Comparison of ENCODE assay signal across 8 mouse cellular contexts in genomic region chr9:116535709-116536108, GRCm38 (mm10).
DNase-seq lines count a peak whose midpoint lies in the region; TF ChIP-seq lines count a peak whose summit lies in the region.

No protein-coding gene starts in this region.

- H3K4me1 ChIP-seq in bone marrow, adult 2 months (ENCODE audit: control insufficient read depth, insufficient read depth, low read length) = no peaks in the 10 kb centered on the region

- 48% methylated on average over 3 of the region's 3 CpGs for WGBS in bone marrow, adult 2 months

- no peak overlapping the region for H3K4me3 ChIP-seq in bone marrow, adult 2 months (replicated peaks; ENCODE audit: control insufficient read depth, low read depth, low read length)

- no peak overlapping the region for H3K27ac ChIP-seq in bone marrow, adult 2 months (ENCODE audit: control insufficient read depth, insufficient read depth, low read depth, low read length, poor library complexity)

- peak; percentile 33; the same call in 1 of the 2 replicates for TF ChIP-seq CTCF in bone marrow, adult 2 months (IDR thresholded peaks at IDR 0.05; ENCODE audit: control insufficient read depth, insufficient read depth, low read length)

- DNase-seq in adrenal gland, postnatal 25 days = peak; percentile 3
- no peak for DNase-seq in adrenal gland, adult 2 months
- peak; percentile 32 for DNase-seq in left cerebral cortex, postnatal 4 days
- DNase-seq in left cerebral cortex, postnatal 14 days (ENCODE audit: low spot score in 2 of 2) = no peak
- peak; percentile 38 for DNase-seq in mesoderm, embryonic 11.5 days (ENCODE audit: low read depth, low spot score)
- no peak for DNase-seq in layer of hippocampus, postnatal 36 days
- DNase-seq in right cerebral cortex, postnatal 36 days (ENCODE audit: low spot score in 2 of 2) = no peak

- no peak for TF ChIP-seq POLR2A in bone marrow, adult 2 months (IDR thresholded peaks at IDR 0.05; ENCODE audit: borderline replicate concordance, control insufficient read depth, low read depth, low read length)

- intact Hi-C loops in left cerebral cortex, postnatal 4 days (cut with DNase I) = no loop called here
- intact Hi-C loops in left cerebral cortex, postnatal 14 days (cut with DNase I) = no loop called here

Comparison
In these comparisons a context has a peak if more than half of its experiments do, and no peak if none do; other contexts are left out.
1. DNase-seq: peak in adrenal gland, postnatal 25 days (single experiment), left cerebral cortex, postnatal 4 days (single experiment) and mesoderm, embryonic 11.5 days (single experiment); none in adrenal gland, adult 2 months (single experiment), left cerebral cortex, postnatal 14 days (0 of 2), layer of hippocampus, postnatal 36 days (0 of 2) and right cerebral cortex, postnatal 36 days (0 of 2).